Mouse (Mus musculus) midbrain, embryonic 14.5 days (tissue): ENCODE data around the gene Kif18a. TPM values are rescaled to one million over a fixed set of nuclear protein-coding genes. Genes with fewer than 3 reads are reported as not detected.

Experiments used
- ATAC-seq: fragments of 200-750 bp; cut with Nextera tagmentation; 2 replicates; pipeline ENCODE4 v1.8.0; 2017; ENCODE audit warnings: moderate number of reproducible peaks, moderate library complexity; ENCODE audit not compliant: low FRiP score, low TSS enrichment
- DNase-seq: peaks from one replicate; pipeline ENCODE4 v3.0.0-alpha.2; 2015
- H3K27ac ChIP-seq: fragments of 300-500 bp; sonication (generic); replicated peaks from 2 replicates; pipeline ENCODE4 v1.5.1; 2014; ENCODE audit warnings: mild to moderate bottlenecking, low read depth, low read length, moderate library complexity
- H3K27me3 ChIP-seq: fragments of 300-500 bp; sonication (generic); 2 replicates; pipeline ENCODE4 v1.6.1; 2014; ENCODE audit warnings: low read length, control low read depth, mixed read lengths; ENCODE audit not compliant: control insufficient read depth, insufficient read depth
- H3K36me3 ChIP-seq: fragments of 300-500 bp; sonication (generic); 2 replicates; pipeline ENCODE4 v1.6.1; 2014; ENCODE audit warnings: low read length, control low read depth; ENCODE audit not compliant: control insufficient read depth, insufficient read depth
- H3K4me1 ChIP-seq: fragments of 300-500 bp; sonication (generic); 2 replicates; pipeline ENCODE4 v1.6.1; 2014; ENCODE audit warnings: mild to moderate bottlenecking, antibody characterized with exemption, low read length, control low read depth; ENCODE audit not compliant: control insufficient read depth, insufficient read depth
- H3K4me2 ChIP-seq: fragments of 300-500 bp; sonication (generic); 2 replicates; pipeline ENCODE4 v1.6.1; 2014; ENCODE audit warnings: mild to moderate bottlenecking, low read length, moderate library complexity
- H3K4me3 ChIP-seq: fragments of 300-500 bp; sonication (generic); replicated peaks from 2 replicates; pipeline ENCODE4 v1.5.1; 2014; ENCODE audit warnings: low read depth, low read length
- H3K9ac ChIP-seq: fragments of 300-500 bp; sonication (generic); replicated peaks from 2 replicates; pipeline ENCODE4 v1.6.1; 2014; ENCODE audit warnings: mild to moderate bottlenecking, low read length, moderate library complexity
- H3K9me3 ChIP-seq: fragments of 300-500 bp; sonication (generic); 2 replicates; pipeline ENCODE4 v1.6.1; 2016; ENCODE audit warnings: low read length, control low read depth, mixed read lengths; ENCODE audit not compliant: control insufficient read depth
- WGBS: fragments of 180-500 bp; shearing (Covaris S2); extraction: QIAGEN DNeasy Blood & Tissue Kit; methylation state at CpG from one replicate; pipeline ENCODE4 v1.1.7; 2014; 5-methylcytosine and 5-hydroxymethylcytosine counted together
- polyA plus RNA-seq: library from polyadenylated mRNA; unstranded; fragments of >200 nt; fragmentation: Nextera tagmentation; extraction: Ambion mirVana; gene quantifications from 2 replicates; pipeline ENCODE4 v1.2.1, GENCODE M21; 2014

Kif18a gene
- polyA plus RNA-seq, 1 experiment from 2014 or later, result 9.9 TPM

- Histone ChIP-seq H3K4me1 (peaks cover 12% of the 10 kb centered on the region; the same call in 1 of the 2 replicates), H3K4me3 (peak overlapping the region; percentile 60), H3K9me3 (no peaks in the 10 kb centered on the region), H3K27me3 (no peaks in the 10 kb centered on the region), H3K36me3 (no peaks in the 10 kb centered on the region), H3K27ac (peak overlapping the region; percentile 64; the same call in 1 of the 2 replicates), H3K4me2 (peak overlapping the region; percentile 85), H3K9ac (peak overlapping the region; percentile 51)
- ATAC-seq, result peak; percentile 6; the same call in 1 of the 2 replicates
- 0% methylated on average over 1 of the region's 1 CpGs for WGBS
- DNase-seq, result no peak
Measured at GRCm38 (mm10) chr2:109281341-109281690, 778 bp downstream of the Kif18a start.

DNA sequence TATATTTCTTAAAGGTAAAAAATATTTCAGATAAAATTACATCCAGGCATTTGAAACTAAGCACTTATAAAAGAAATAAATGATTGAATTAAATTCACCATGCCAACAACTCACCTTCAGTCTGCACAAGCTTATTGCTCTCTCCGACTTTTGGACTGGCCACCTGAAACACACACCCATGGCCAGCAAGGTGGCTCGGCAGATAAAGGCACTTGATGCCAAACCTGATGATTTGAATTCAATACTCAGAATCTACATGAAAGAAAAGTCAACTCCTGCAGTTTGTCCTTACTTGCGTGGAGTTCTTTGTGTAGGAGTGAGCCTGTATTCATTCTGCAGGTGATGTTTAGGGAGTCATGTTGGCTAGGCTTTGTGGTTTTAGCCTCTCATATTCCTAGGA is 3.6 kb downstream of the Kif18a start:
- Histone ChIP-seq H3K9me3 (no peaks in the 10 kb centered on the region), H3K4me1 (peaks cover 5% of the 10 kb centered on the region; the same call in 1 of the 2 replicates), H3K4me3 (no peak overlapping the region), H3K9ac (no peak overlapping the region), H3K27ac (no peak overlapping the region), H3K36me3 (no peaks in the 10 kb centered on the region), H3K27me3 (no peaks in the 10 kb centered on the region), H3K4me2 (no peak overlapping the region)
- DNase-seq, result no peak
- ATAC-seq, result no peak
- WGBS, result 93% methylated on average over 3 of the region's 3 CpGs

DNA sequence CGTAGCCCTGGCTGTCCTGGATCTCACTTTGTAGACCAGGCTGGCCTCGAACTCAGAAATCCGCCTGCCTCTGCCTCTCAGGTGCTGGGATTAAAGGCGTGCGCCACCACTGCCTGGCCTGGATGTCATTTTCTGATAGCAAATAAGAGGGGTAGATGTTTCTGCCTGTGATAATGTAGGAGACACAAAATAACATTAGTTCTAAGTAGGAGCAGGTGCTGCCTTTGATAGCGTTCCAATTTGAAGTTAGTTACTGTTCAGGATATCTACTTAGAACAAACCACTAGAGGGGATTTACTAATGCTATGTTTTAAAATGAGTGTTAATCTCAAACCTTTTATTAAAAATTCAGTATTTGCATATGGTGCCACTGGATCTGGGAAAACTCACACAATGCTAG is 8.8 kb downstream of the Kif18a start:
- Histone ChIP-seq H3K4me2 (no peak overlapping the region), H3K9ac (no peak overlapping the region), H3K4me1 (no peaks in the 10 kb centered on the region), H3K36me3 (peaks cover 3% of the 10 kb centered on the region; the same call in 1 of the 2 replicates), H3K27me3 (no peaks in the 10 kb centered on the region), H3K9me3 (no peaks in the 10 kb centered on the region), H3K27ac (no peak overlapping the region), H3K4me3 (no peak overlapping the region)
- DNase-seq (no peak), ATAC-seq (no peak)
- WGBS, result 96% methylated on average over 6 of the region's 6 CpGs

GRCm38 (mm10) chr2:109296264-109296663 is 15.7 kb downstream of the Kif18a start:
- Histone ChIP-seq H3K36me3 (peaks cover 5% of the 10 kb centered on the region; the same call in 1 of the 2 replicates), H3K4me2 (no peak overlapping the region), H3K4me3 (no peak overlapping the region), H3K9ac (no peak overlapping the region), H3K9me3 (no peaks in the 10 kb centered on the region), H3K4me1 (no peaks in the 10 kb centered on the region), H3K27ac (no peak overlapping the region), H3K27me3 (no peaks in the 10 kb centered on the region)
- ATAC-seq (no peak), DNase-seq (no peak)
- 89% methylated on average over 5 of the region's 5 CpGs for WGBS

DNA sequence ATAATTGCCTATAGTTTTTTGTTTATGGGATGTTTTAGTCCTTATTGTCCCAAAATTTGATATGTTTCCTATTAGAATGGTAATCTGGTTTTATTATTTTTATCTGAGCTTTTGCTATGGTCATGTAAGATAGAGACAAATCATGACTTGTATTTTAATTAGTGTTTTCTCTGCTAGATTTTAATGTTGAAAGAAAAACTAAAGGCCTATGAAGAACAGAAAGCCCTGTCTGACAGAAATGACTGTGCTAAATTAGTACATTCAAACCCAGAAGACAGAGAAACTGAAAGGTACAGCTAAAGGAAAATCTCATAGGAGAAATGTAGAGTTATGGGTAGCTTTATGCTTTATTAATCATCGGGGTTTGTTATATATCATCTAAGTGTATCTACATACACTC is 17.6 kb downstream of the Kif18a start:
- WGBS, result 98% methylated on average over 1 of the region's 1 CpGs
- Histone ChIP-seq H3K27ac (no peak overlapping the region), H3K9me3 (no peaks in the 10 kb centered on the region), H3K27me3 (no peaks in the 10 kb centered on the region), H3K9ac (no peak overlapping the region), H3K4me2 (no peak overlapping the region), H3K4me3 (no peak overlapping the region), H3K36me3 (peaks cover 8% of the 10 kb centered on the region; the same call in 1 of the 2 replicates), H3K4me1 (no peaks in the 10 kb centered on the region)
- ATAC-seq (no peak), DNase-seq (no peak)

GRCm38 (mm10) chr2:109302234-109302633 is 21.7 kb downstream of the Kif18a start:
- 0 out of 2 replicates have a peak, but pooled peaks cover 3% of the 10 kb centered on the region for H3K36me3 ChIP-seq
- H3K27me3 ChIP-seq, result no peaks in the 10 kb centered on the region
- no peak overlapping the region for H3K27ac ChIP-seq
- no peak for ATAC-seq
- WGBS, result 95% methylated on average over 3 of the region's 3 CpGs
- no peak for DNase-seq
- H3K9ac ChIP-seq, result no peak overlapping the region
- H3K4me3 ChIP-seq, result no peak overlapping the region
- no peaks in the 10 kb centered on the region for H3K4me1 ChIP-seq
- H3K9me3 ChIP-seq, result no peaks in the 10 kb centered on the region
- H3K4me2 ChIP-seq, result no peak overlapping the region

DNA sequence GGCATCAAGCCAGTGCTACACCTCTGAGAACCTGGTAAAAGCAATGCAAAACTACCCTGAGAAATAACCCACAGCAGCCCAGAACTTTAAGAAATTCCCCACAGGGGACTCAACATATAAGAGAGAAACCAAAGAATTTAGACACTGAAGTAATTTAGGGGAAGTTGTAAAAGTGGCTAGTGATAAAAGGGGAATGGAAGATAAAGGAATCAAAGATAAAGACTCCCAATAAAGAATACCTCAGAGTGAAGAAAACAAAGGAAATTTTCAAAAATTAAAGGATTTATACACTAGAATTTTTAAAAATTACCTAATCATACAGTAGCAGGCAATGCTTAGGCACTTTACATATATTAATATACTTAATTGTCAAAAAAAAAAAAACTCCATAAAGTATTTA is 23.1 kb downstream of the Kif18a start:
- Histone ChIP-seq H3K27ac (no peak overlapping the region), H3K4me1 (no peaks in the 10 kb centered on the region), H3K4me3 (no peak overlapping the region), H3K36me3 (0 out of 2 replicates have a peak, but pooled peaks cover 3% of the 10 kb centered on the region), H3K9ac (no peak overlapping the region), H3K9me3 (no peaks in the 10 kb centered on the region), H3K27me3 (no peaks in the 10 kb centered on the region), H3K4me2 (no peak overlapping the region)
- DNase-seq (no peak), ATAC-seq (no peak)

GRCm38 (mm10) chr2:109311369-109311768 is 30.8 kb downstream of the Kif18a start:
- ATAC-seq (no peak), DNase-seq (no peak)
- Histone ChIP-seq H3K9ac (no peak overlapping the region), H3K27ac (no peak overlapping the region), H3K4me3 (no peak overlapping the region), H3K4me2 (no peak overlapping the region), H3K27me3 (no peaks in the 10 kb centered on the region), H3K9me3 (no peaks in the 10 kb centered on the region), H3K36me3 (no peaks in the 10 kb centered on the region), H3K4me1 (no peaks in the 10 kb centered on the region)
- 97% methylated on average over 5 of the region's 5 CpGs for WGBS

DNA sequence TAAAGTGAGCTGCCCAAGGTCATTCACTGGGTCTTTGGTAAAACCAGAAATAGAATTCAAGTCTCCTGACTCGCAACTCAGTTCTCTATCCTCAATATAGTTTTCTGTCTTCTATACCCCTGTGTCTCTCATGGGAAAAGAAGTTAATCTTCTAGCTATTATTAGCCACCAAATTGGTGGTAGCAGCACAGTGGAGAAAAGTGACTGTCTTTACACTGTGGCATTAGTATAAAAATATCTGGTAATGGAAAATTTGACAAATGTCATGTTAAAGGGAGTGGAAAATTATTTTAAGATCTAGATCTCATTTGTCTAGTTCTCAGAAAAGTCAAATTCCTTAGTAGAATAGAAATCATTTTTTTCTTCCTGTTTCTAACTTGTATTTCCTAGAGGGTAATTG is 51.3 kb downstream of the Kif18a start:
- no peaks in the 10 kb centered on the region for H3K9me3 ChIP-seq
- no peaks in the 10 kb centered on the region for H3K27me3 ChIP-seq
- H3K36me3 ChIP-seq, result no peaks in the 10 kb centered on the region
- no peak overlapping the region for H3K4me2 ChIP-seq
- H3K27ac ChIP-seq, result no peak overlapping the region
- 96% methylated on average over 1 of the region's 1 CpGs for WGBS
- no peaks in the 10 kb centered on the region for H3K4me1 ChIP-seq
- DNase-seq, result no peak
- no peak for ATAC-seq
- H3K4me3 ChIP-seq, result no peak overlapping the region
- no peak overlapping the region for H3K9ac ChIP-seq
